Mouse (Mus musculus) small intestine, adult 2 months (tissue): ENCODE data around the gene Mtus2.
"Not testable (repeated sequence)": the region's sequence is repeated elsewhere in the genome, so short reads cannot be mapped to it uniquely, and the experiment has no call there.

Experiments
- CTCF ChIP-seq: fragments of 200-500 bp; IDR thresholded peaks from 2 replicates; pipeline ENCODE4 v1.5.1; 2012; ENCODE audit warnings: low read depth, mild to moderate bottlenecking, control low read depth, inconsistent platforms, low read length, moderate library complexity, mixed read lengths; ENCODE audit not compliant: insufficient replicate concordance, insufficient read length; ENCODE audit errors: extremely low read depth
- POLR2A ChIP-seq: fragments of 200-500 bp; IDR thresholded peaks from 2 replicates; pipeline ENCODE4 v1.6.1; 2012; ENCODE audit warnings: low read depth, mild to moderate bottlenecking, control low read depth, inconsistent platforms, low read length, moderate library complexity

GRCm38 (mm10) chr5:147953181-147953580, 3.9 kb upstream of the Mtus2 start:
- TF ChIP-seq CTCF, POLR2A: not testable (repeated sequence)
